Mouse (Mus musculus) neural tube, embryonic 14.5 days (tissue): ENCODE data around the gene Reep6. TPM values are rescaled to one million over a fixed set of nuclear protein-coding genes. Genes with fewer than 3 reads are reported as not detected.

Experiments used
- ATAC-seq: fragments of 200-750 bp; cut with Nextera tagmentation; 2 replicates; pipeline ENCODE4 v1.8.0; 2017; ENCODE audit warnings: low read depth, mild to moderate bottlenecking, moderate TSS enrichment, moderate library complexity
- H3K27ac ChIP-seq: fragments of 300-500 bp; sonication (generic); 2 replicates; pipeline ENCODE4 v1.5.1; 2014; ENCODE audit warnings: low read depth, mild to moderate bottlenecking, control low read depth, low read length, moderate library complexity, mixed read lengths
- H3K27me3 ChIP-seq: fragments of 300-500 bp; sonication (generic); 2 replicates; pipeline ENCODE4 v1.6.1; 2014; ENCODE audit warnings: low read length; ENCODE audit not compliant: control insufficient read depth, insufficient read depth
- H3K36me3 ChIP-seq: fragments of 300-500 bp; sonication (generic); 2 replicates; pipeline ENCODE4 v1.6.1; 2014; ENCODE audit warnings: low read length, mixed read lengths; ENCODE audit not compliant: control insufficient read depth, insufficient read depth
- H3K4me1 ChIP-seq: fragments of 300-500 bp; sonication (generic); 2 replicates; pipeline ENCODE4 v1.6.1; 2014; ENCODE audit warnings: low read length; ENCODE audit not compliant: control insufficient read depth, insufficient read depth
- H3K4me2 ChIP-seq: fragments of 300-500 bp; sonication (generic); 2 replicates; pipeline ENCODE4 v1.6.1; 2014; ENCODE audit warnings: mild to moderate bottlenecking, low read depth, low read length, control low read depth
- H3K4me3 ChIP-seq: fragments of 300-500 bp; sonication (generic); 2 replicates; pipeline ENCODE4 v1.5.1; 2014; ENCODE audit warnings: low read depth, low read length, control low read depth, mixed read lengths
- H3K9ac ChIP-seq: fragments of 300-500 bp; sonication (generic); replicated peaks from 2 replicates; pipeline ENCODE4 v1.6.1; 2014; ENCODE audit warnings: low read depth, mild to moderate bottlenecking, control low read depth, low read length, mixed read lengths
- H3K9me3 ChIP-seq: fragments of 300-500 bp; sonication (generic); 2 replicates; pipeline ENCODE4 v1.6.1; 2016; ENCODE audit warnings: low read length; ENCODE audit not compliant: control insufficient read depth
- WGBS: fragments of 180-500 bp; shearing (Covaris S2); extraction: QIAGEN DNeasy Blood & Tissue Kit; methylation state at CpG from one replicate; pipeline ENCODE4 v1.1.7; 2014; 5-methylcytosine and 5-hydroxymethylcytosine counted together
- polyA plus RNA-seq: library from polyadenylated mRNA; unstranded; fragments of >200 nt; fragmentation: Nextera tagmentation; extraction: Ambion mirVana; gene quantifications from 2 replicates; pipeline ENCODE4 v1.2.1, GENCODE M21; 2014

Reep6 gene
- polyA plus RNA-seq, 1 experiment from 2014 or later: 5.4 TPM

- no peak for ATAC-seq
- Histone ChIP-seq H3K36me3 (peaks cover 64% of the 10 kb centered on the region), H3K9ac (0 out of 2 replicates have a peak overlapping the region, but pooled peaks have one; percentile 34), H3K27me3 (no peaks in the 10 kb centered on the region), H3K4me3 (0 out of 2 replicates have a peak overlapping the region, but pooled peaks have one; percentile 7), H3K27ac (no peak overlapping the region), H3K4me1 (peaks cover 25% of the 10 kb centered on the region), H3K9me3 (no peaks in the 10 kb centered on the region), H3K4me2 (peak overlapping the region; percentile 29; the same call in 1 of the 2 replicates)
- WGBS: 16% methylated on average over 25 of the region's 25 CpGs
Observed at GRCm38 (mm10) chr10:80304862-80305261, 24.9 kb upstream of the Reep6 start.

GRCm38 (mm10) chr10:80311560-80311959, 18.2 kb upstream of the Reep6 start:
- no peak for ATAC-seq
- H3K36me3 ChIP-seq: peaks cover 98% of the 10 kb centered on the region
- H3K9me3 ChIP-seq: no peaks in the 10 kb centered on the region
- no peaks in the 10 kb centered on the region for H3K27me3 ChIP-seq
- H3K4me1 ChIP-seq: peaks cover 5% of the 10 kb centered on the region
- H3K27ac ChIP-seq: no peak overlapping the region
- WGBS: 83% methylated on average over 13 of the region's 16 CpGs
- no peak overlapping the region for H3K9ac ChIP-seq
- H3K4me3 ChIP-seq: no peak overlapping the region
- no peak overlapping the region for H3K4me2 ChIP-seq

GRCm38 (mm10) chr10:80312586-80313504, 16.9 kb upstream of the Reep6 start:
- WGBS: 62% methylated on average over 54 of the region's 54 CpGs
- peaks cover 5% of the 10 kb centered on the region for H3K4me1 ChIP-seq
- ATAC-seq: no peak
- H3K27me3 ChIP-seq: no peaks in the 10 kb centered on the region
- H3K4me2 ChIP-seq: no peak overlapping the region
- H3K27ac ChIP-seq: no peak overlapping the region
- peaks cover 98% of the 10 kb centered on the region for H3K36me3 ChIP-seq
- no peak overlapping the region for H3K4me3 ChIP-seq
- H3K9ac ChIP-seq: no peak overlapping the region
- no peaks in the 10 kb centered on the region for H3K9me3 ChIP-seq

- peaks cover 5% of the 10 kb centered on the region for H3K4me1 ChIP-seq
- no peak overlapping the region for H3K4me3 ChIP-seq
- no peaks in the 10 kb centered on the region for H3K27me3 ChIP-seq
- H3K9ac ChIP-seq: no peak overlapping the region
- H3K27ac ChIP-seq: no peak overlapping the region
- H3K36me3 ChIP-seq: peaks cover 94% of the 10 kb centered on the region
- no peak for ATAC-seq
- no peaks in the 10 kb centered on the region for H3K9me3 ChIP-seq
- H3K4me2 ChIP-seq: no peak overlapping the region
- WGBS: 44% methylated on average over 20 of the region's 20 CpGs
Observed at GRCm38 (mm10) chr10:80313627-80314201, 16.0 kb upstream of the Reep6 start.

GRCm38 (mm10) chr10:80314494-80315001, 15.2 kb upstream of the Reep6 start:
- H3K9ac ChIP-seq: no peak overlapping the region
- no peak for ATAC-seq
- 58% methylated on average over 16 of the region's 16 CpGs for WGBS
- H3K27ac ChIP-seq: no peak overlapping the region
- H3K36me3 ChIP-seq: peaks cover 86% of the 10 kb centered on the region
- no peak overlapping the region for H3K4me3 ChIP-seq
- H3K9me3 ChIP-seq: no peaks in the 10 kb centered on the region
- H3K27me3 ChIP-seq: no peaks in the 10 kb centered on the region
- peaks cover 10% of the 10 kb centered on the region for H3K4me1 ChIP-seq
- no peak overlapping the region for H3K4me2 ChIP-seq

- Histone ChIP-seq H3K9ac (no peak overlapping the region), H3K36me3 (peaks cover 80% of the 10 kb centered on the region), H3K4me1 (peaks cover 12% of the 10 kb centered on the region), H3K27me3 (no peaks in the 10 kb centered on the region), H3K9me3 (no peaks in the 10 kb centered on the region), H3K27ac (no peak overlapping the region), H3K4me3 (no peak overlapping the region), H3K4me2 (no peak overlapping the region)
- ATAC-seq: no peak
- 49% methylated on average over 27 of the region's 27 CpGs for WGBS
Observed at GRCm38 (mm10) chr10:80315315-80315714, 14.4 kb upstream of the Reep6 start.

- WGBS: 17% methylated on average over 11 of the region's 11 CpGs
- Histone ChIP-seq H3K9me3 (no peaks in the 10 kb centered on the region), H3K27me3 (no peaks in the 10 kb centered on the region), H3K4me3 (no peak overlapping the region), H3K9ac (no peak overlapping the region), H3K36me3 (peaks cover 69% of the 10 kb centered on the region), H3K4me1 (peaks cover 12% of the 10 kb centered on the region), H3K4me2 (no peak overlapping the region), H3K27ac (no peak overlapping the region)
- 0 out of 2 replicates have a peak, but pooled peaks have one; percentile 6 for ATAC-seq
Observed at GRCm38 (mm10) chr10:80316359-80316781, 13.4 kb upstream of the Reep6 start.

GRCm38 (mm10) chr10:80317011-80317410, 12.7 kb upstream of the Reep6 start:
- 40% methylated on average over 10 of the region's 10 CpGs for WGBS
- no peak for ATAC-seq

GRCm38 (mm10) chr10:80320340-80320760, 9.4 kb upstream of the Reep6 start, which contains the start of gene 2310011J03Rik:
TSS of gene 2310011J03Rik (minus strand) at chr10:80320537.
- Histone ChIP-seq H3K4me3 (peak within 1 kb of the TSS; percentile 62), H3K9ac (peak within 1 kb of the TSS; percentile 66), H3K4me1 (peaks cover 21% of the 10 kb centered on the region), H3K36me3 (peaks cover 29% of the 10 kb centered on the region), H3K27me3 (no peaks in the 10 kb centered on the region), H3K4me2 (peak within 1 kb of the TSS; percentile 98), H3K9me3 (no peaks in the 10 kb centered on the region), H3K27ac (peak within 1 kb of the TSS; percentile 16; the same call in 1 of the 2 replicates)
- WGBS: under 1% methylated on average over 34 of the region's 34 CpGs
- peak; percentile 70; the same call in 1 of the 2 replicates for ATAC-seq

More at GRCm38 (mm10) chr10:80317011-80317410, 12.7 kb upstream of the Reep6 start:
- Histone ChIP-seq H3K27me3 (no peaks in the 10 kb centered on the region), H3K4me3 (no peak overlapping the region), H3K9ac (no peak overlapping the region), H3K27ac (no peak overlapping the region), H3K4me2 (no peak overlapping the region), H3K4me1 (peaks cover 12% of the 10 kb centered on the region), H3K9me3 (no peaks in the 10 kb centered on the region), H3K36me3 (peaks cover 63% of the 10 kb centered on the region)
